Mouse (Mus musculus) small intestine, adult 2 months (tissue): ENCODE measurements around the gene BC037034. TPM values are rescaled to one million over a fixed set of nuclear protein-coding genes. Genes with fewer than 3 reads are reported as not detected.
"Not testable (repeated sequence)": the region's sequence is repeated elsewhere in the genome, so short reads cannot be mapped to it uniquely, and the experiment has no call there.

Experiments used
- H3K27ac ChIP-seq: fragments of 200-500 bp; 2 replicates; pipeline ENCODE4 v1.5.1; 2012; ENCODE audit warnings: low read depth, low read length, control low read depth, inconsistent platforms; ENCODE audit not compliant: insufficient read depth
- H3K27me3 ChIP-seq: fragments of 200-500 bp; 2 replicates; pipeline ENCODE4 v1.6.1; 2012; ENCODE audit warnings: mild to moderate bottlenecking, moderate library complexity, low read length, inconsistent platforms; ENCODE audit not compliant: control insufficient read depth, insufficient read depth
- H3K36me3 ChIP-seq: fragments of 200-500 bp; 2 replicates; pipeline ENCODE4 v1.6.1; 2012; ENCODE audit warnings: mild to moderate bottlenecking, low read length, control low read depth, inconsistent platforms; ENCODE audit not compliant: control insufficient read depth, insufficient read depth
- H3K4me1 ChIP-seq: fragments of 200-500 bp; 2 replicates; pipeline ENCODE4 v1.6.1; 2012; ENCODE audit warnings: low read length, inconsistent platforms, mixed read lengths; ENCODE audit not compliant: control insufficient read depth, insufficient read depth, insufficient read length
- H3K4me3 ChIP-seq: fragments of 200-500 bp; 2 replicates; pipeline ENCODE4 v1.5.1; 2012; ENCODE audit warnings: low read depth, mild to moderate bottlenecking, control low read depth, inconsistent platforms, low read length, moderate library complexity
- CTCF ChIP-seq: fragments of 200-500 bp; IDR thresholded peaks from 2 replicates; pipeline ENCODE4 v1.5.1; 2012; ENCODE audit warnings: low read depth, mild to moderate bottlenecking, control low read depth, inconsistent platforms, low read length, moderate library complexity, mixed read lengths; ENCODE audit not compliant: insufficient replicate concordance, insufficient read length; ENCODE audit errors: extremely low read depth
- POLR2A ChIP-seq: fragments of 200-500 bp; IDR thresholded peaks from 2 replicates; pipeline ENCODE4 v1.6.1; 2012; ENCODE audit warnings: low read depth, mild to moderate bottlenecking, control low read depth, inconsistent platforms, low read length, moderate library complexity
- WGBS: fragments of 180-500 bp; shearing (Covaris S2); methylation state at CpG from one replicate; pipeline ENCODE4 v1.1.7; 2018; 5-methylcytosine and 5-hydroxymethylcytosine counted together
- polyA plus RNA-seq: library from polyadenylated mRNA; depleted of rRNA; stranded (reverse); fragments of >200 nt; gene quantifications from 2 replicates; pipeline ENCODE4 v1.2.3, GENCODE M21; 2012; rRNA removed

BC037034 gene
- polyA plus RNA-seq, 1 experiment: 56.7 TPM

- Histone ChIP-seq H3K36me3 (no peaks in the 10 kb centered on the region), H3K27me3 (no peaks in the 10 kb centered on the region; the same call in 1 of the 2 replicates), H3K4me3 (no peak overlapping the region), H3K4me1 (no peaks in the 10 kb centered on the region), H3K27ac (no peak overlapping the region)
- no peak for TF ChIP-seq CTCF
- no peak for TF ChIP-seq POLR2A
- 39% methylated on average over 2 of the region's 2 CpGs for WGBS
These were observed 44.0 kb downstream of the BC037034 start for GRCm38 (mm10) chr5:138219864-138220263.

DNA sequence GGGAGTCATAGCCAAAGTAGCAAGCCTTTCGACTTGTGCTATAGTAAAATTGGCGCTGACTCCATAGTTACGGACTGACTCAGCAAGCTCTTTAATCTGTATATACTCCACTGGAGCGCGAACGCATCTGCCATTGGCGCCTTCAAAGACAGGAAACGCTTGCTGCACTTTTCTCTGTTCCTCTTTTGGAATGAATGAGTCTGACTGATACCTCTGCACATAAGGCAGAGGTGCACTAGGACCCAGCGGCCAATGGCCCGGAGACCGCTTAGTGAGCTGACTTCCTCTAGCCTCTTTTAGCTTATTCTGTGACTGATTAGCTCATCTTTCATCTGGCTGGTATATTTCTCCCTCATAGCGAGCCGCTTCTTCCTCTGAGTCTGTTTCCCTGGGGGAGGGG lies 47.2 kb downstream of the BC037034 start:
- WGBS: 92% methylated on average over 13 of the region's 13 CpGs

More for the DNA sequence above, 47.2 kb downstream of the BC037034 start:
- H3K27me3 ChIP-seq, H3K4me3 ChIP-seq, H3K27ac ChIP-seq, H3K4me1 ChIP-seq, H3K36me3 ChIP-seq: not testable (repeated sequence)

Other genes starting within 250 kb of the BC037034 start
- gene Smok3a, start 242.8 kb downstream of the BC037034 start, polyA plus RNA-seq: not detected in 2 replicates
- not detected in 2 replicates for gene Smok3b, start 242.6 kb downstream of the BC037034 start, polyA plus RNA-seq
- gene Smok3c, start 210.8 kb downstream of the BC037034 start, polyA plus RNA-seq: not detected in 2 replicates
- 0.63 and 1.4 TPM in 2 replicates for gene Zkscan1, start 178.9 kb downstream of the BC037034 start, polyA plus RNA-seq
- 2.5 and 3.2 TPM in 2 replicates for gene Zscan21, start 147.1 kb downstream of the BC037034 start, polyA plus RNA-seq
- gene Zfp113, start 108.3 kb downstream of the BC037034 start, polyA plus RNA-seq: 0.28 and 0.81 TPM in 2 replicates
- gene Cops6, start 103.0 kb downstream of the BC037034 start, polyA plus RNA-seq: 32.7 and 61.2 TPM in 2 replicates
- 11.0 and 18.3 TPM in 2 replicates for gene Ap4m1, start 92.0 kb downstream of the BC037034 start, polyA plus RNA-seq
- 10.8 and 25.2 TPM in 2 replicates for gene Mcm7, start 91.6 kb downstream of the BC037034 start, polyA plus RNA-seq
- gene Taf6, start 76.6 kb downstream of the BC037034 start, polyA plus RNA-seq: 25.5 and 46.4 TPM in 2 replicates
- gene Cnpy4, start 76.5 kb downstream of the BC037034 start, polyA plus RNA-seq: 0.39 and 1.5 TPM in 2 replicates
- 2.4 and 3.0 TPM in 2 replicates for gene Mblac1, start 69.7 kb downstream of the BC037034 start, polyA plus RNA-seq
- gene Nxpe5, start 38.1 kb downstream of the BC037034 start, polyA plus RNA-seq: 0.61 and 0.70 TPM in 2 replicates
- gene Lamtor4, start 8.6 kb downstream of the BC037034 start, polyA plus RNA-seq: 87.3 and 168 TPM in 2 replicates
- 0.15 and 0.28 TPM in 2 replicates for gene Gal3st4, start 8.8 kb upstream of the BC037034 start, polyA plus RNA-seq
- not detected in 2 replicates for gene Gm43720, start 15.9 kb upstream of the BC037034 start, polyA plus RNA-seq
- gene Gpc2, start 16.0 kb upstream of the BC037034 start, polyA plus RNA-seq: 1.1 and 1.4 TPM in 2 replicates
- 0.33 and 0.46 TPM in 2 replicates for gene Stag3, start 16.2 kb upstream of the BC037034 start, polyA plus RNA-seq
- gene Pvrig, start 77.9 kb upstream of the BC037034 start, polyA plus RNA-seq: 1.2 and 1.4 TPM in 2 replicates
- 1.2 and 1.8 TPM in 2 replicates for gene Zfp157, start 177.4 kb upstream of the BC037034 start, polyA plus RNA-seq